16 mouse cellular contexts compared by ENCODE assay signal in the genomic region with DNA sequence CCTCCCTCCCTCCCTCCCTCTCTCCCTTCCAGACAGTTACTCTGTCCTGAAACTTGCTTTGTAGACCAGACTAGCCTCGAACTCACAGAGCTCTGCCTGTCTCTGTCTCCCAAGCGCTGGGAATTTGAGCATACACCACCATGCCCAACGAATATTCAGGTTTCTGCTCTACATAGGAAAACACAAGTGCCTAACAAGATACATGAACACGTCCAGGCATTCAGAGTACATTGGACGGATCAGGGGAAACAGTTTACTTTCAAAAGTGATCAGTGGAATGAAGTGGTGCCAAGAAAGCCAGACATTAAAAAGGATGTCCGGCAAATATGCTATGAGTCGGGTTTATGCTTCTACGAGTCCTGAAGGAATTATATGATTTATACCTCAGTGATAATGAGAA.
"Had no signal": no experiment of that assay in that cellular context is flagged by ENCODE, and none has a peak within 500 bp of the region (broad histone marks: within the 10 kb centered on the region; RNA-seq: fewer than 3 reads in every experiment).

No protein-coding gene starts in this region.

- H3K4me2 ChIP-seq: neural tube, embryonic 13.5 days; neural tube, embryonic 15.5 days; stomach, embryonic 15.5 days had no signal

- H3K27ac ChIP-seq: neural tube, embryonic 13.5 days; neural tube, embryonic 15.5 days; stomach, embryonic 15.5 days; stomach, postnatal 0 days had no signal

- H3K27me3 ChIP-seq: neural tube, embryonic 13.5 days; neural tube, embryonic 15.5 days; stomach, embryonic 15.5 days had no signal

- DNase-seq: retina, postnatal 1 day; right cerebral cortex, adult 18-20 months; right cerebral cortex, postnatal 14 days; right cerebral cortex, postnatal 25 days; right cerebral cortex, postnatal 4 days; spleen, adult 18-20 months; thymus, adult 18-20 months; thymus, adult 2 months; thymus, postnatal 14 days; thymus, postnatal 25 days; thymus, postnatal 36 days; thymus, postnatal 4 days had no signal

- H3K9me3 ChIP-seq: neural tube, embryonic 13.5 days; neural tube, embryonic 15.5 days; stomach, embryonic 15.5 days had no signal

- H3K9ac ChIP-seq: neural tube, embryonic 13.5 days; neural tube, embryonic 15.5 days; stomach, embryonic 15.5 days had no signal

- H3K4me3 ChIP-seq: neural tube, embryonic 13.5 days; neural tube, embryonic 15.5 days; stomach, embryonic 15.5 days had no signal

- H3K36me3 ChIP-seq: neural tube, embryonic 13.5 days; neural tube, embryonic 15.5 days; stomach, embryonic 15.5 days had no signal

- H3K4me1 ChIP-seq: stomach, embryonic 15.5 days had no signal
